Mouse (Mus musculus): Measurements from ENCODE around the gene Lpin1. TPM values are rescaled to one million over a fixed set of nuclear protein-coding genes. Genes with fewer than 3 reads are reported as not detected.

Lpin1 gene
- polyA plus RNA-seq, 1 experiment from 2014 or later: 7.3 TPM

DNA sequence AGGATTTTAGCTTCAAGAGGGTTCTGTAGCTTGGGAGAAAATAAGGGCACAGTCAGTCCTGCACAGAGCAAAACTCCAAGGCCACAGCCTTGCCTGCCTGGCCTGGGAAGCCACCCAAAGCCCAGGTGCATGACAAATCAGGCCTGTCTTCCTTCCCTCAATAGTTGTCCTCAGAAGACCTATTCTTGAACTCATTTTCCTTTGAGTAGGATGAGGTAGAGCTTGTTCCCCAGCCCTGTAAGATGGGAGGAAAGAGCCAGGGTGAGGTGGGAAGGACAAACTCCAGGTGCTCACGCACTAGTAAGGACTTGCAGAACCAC is 20.1 kb upstream of the Lpin1 start:
- Histone ChIP-seq H3K4me1 (replicated peaks; ENCODE audit: control insufficient read depth, insufficient read depth, low read length) (no peaks in the 10 kb centered on the region), H3K9me3 (ENCODE audit: control insufficient read depth, low read length) (no peaks in the 10 kb centered on the region), H3K9ac (ENCODE audit: low read length) (no peak overlapping the region), H3K4me3 (ENCODE audit: low read depth, low read length) (no peak overlapping the region), H3K36me3 (ENCODE audit: control insufficient read depth, insufficient read depth, low read length) (no peaks in the 10 kb centered on the region), H3K4me2 (ENCODE audit: low read depth, low read length, severe bottlenecking) (no peak overlapping the region), H3K27me3 (ENCODE audit: control insufficient read depth, insufficient read depth, low read length) (no peaks in the 10 kb centered on the region), H3K27ac (ENCODE audit: low read depth, low read length) (no peak overlapping the region)
- WGBS: 91% methylated on average over 1 of the region's 1 CpGs
- ATAC-seq (replicated peaks; ENCODE audit: low FRiP score) (no peak), DNase-seq (ENCODE audit: low spot score) (no peak)

DNA sequence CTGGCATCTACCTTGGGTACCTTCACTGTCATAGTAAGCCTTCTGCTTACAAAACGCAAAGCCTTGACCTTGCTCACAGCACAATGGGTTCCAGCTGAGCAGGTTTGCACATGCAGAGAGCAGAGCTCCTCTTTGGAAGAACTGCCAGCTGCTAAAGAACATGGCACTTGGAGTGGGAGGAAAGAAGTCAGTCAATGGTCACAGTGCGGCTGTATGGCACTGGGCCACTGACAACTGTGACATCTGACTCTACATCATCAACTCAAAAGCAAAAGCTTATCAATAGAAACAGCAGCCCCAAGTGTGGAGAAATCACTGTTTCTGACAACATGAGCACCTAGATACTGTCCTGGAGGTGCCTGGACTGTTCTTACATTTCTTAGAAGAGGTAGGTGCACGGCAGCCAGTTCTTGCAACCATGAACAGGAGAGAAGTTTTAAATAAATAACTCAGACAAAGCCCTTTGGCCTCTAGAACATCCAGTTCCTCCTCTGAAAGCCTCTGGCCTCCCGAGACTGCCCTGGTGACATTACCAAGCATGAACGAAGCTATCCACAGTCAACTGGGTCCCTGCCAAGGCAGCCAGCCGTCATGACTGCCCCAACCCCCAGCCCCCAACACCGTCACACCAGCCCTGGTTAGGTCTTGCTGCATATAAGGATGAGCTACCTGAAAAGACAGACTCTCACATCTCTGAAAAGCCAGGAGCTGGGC is 19.5 kb upstream of the Lpin1 start:
- H3K27me3 ChIP-seq (ENCODE audit: control insufficient read depth, insufficient read depth, low read length): no peaks in the 10 kb centered on the region
- no peak for ATAC-seq (replicated peaks; ENCODE audit: low FRiP score)
- H3K36me3 ChIP-seq (ENCODE audit: control insufficient read depth, insufficient read depth, low read length): no peaks in the 10 kb centered on the region
- no peaks in the 10 kb centered on the region for H3K9me3 ChIP-seq (ENCODE audit: control insufficient read depth, low read length)
- no peak overlapping the region for H3K4me2 ChIP-seq (ENCODE audit: low read depth, low read length, severe bottlenecking)
- H3K9ac ChIP-seq (ENCODE audit: low read length): no peak overlapping the region
- no peak overlapping the region for H3K4me3 ChIP-seq (ENCODE audit: low read depth, low read length)
- H3K27ac ChIP-seq (ENCODE audit: low read depth, low read length): no peak overlapping the region
- no peaks in the 10 kb centered on the region for H3K4me1 ChIP-seq (replicated peaks; ENCODE audit: control insufficient read depth, insufficient read depth, low read length)
- 88% methylated on average over 7 of the region's 7 CpGs for WGBS
- no peak for DNase-seq (ENCODE audit: low spot score)

DNA sequence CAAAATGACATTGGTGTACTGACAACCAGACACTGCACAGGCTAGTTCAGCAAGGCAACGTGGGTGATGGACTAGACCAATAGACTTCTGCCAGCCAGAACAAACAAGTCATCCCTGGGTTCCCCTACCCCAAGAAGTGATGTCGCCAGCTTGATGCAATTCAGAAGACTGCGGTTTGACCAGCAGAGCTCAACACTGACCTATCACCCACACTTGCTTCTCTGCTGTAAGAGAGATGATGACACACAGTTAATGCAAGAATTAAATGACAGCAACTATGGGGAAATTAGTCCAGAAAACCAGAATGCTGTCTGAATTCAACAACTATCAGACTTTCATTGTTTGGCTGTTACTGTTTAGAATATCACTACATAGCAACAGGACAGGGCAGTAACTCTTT is 9.5 kb upstream of the Lpin1 start:
- no peaks in the 10 kb centered on the region for H3K27me3 ChIP-seq (ENCODE audit: control insufficient read depth, insufficient read depth, low read length)
- no peak overlapping the region for H3K9ac ChIP-seq (ENCODE audit: low read length)
- H3K36me3 ChIP-seq (ENCODE audit: control insufficient read depth, insufficient read depth, low read length): no peaks in the 10 kb centered on the region
- H3K4me3 ChIP-seq (ENCODE audit: low read depth, low read length): no peak overlapping the region
- WGBS: 80% methylated on average over 3 of the region's 3 CpGs
- H3K4me2 ChIP-seq (ENCODE audit: low read depth, low read length, severe bottlenecking): no peak overlapping the region
- 0 out of 2 replicates have a peak, but pooled peaks cover 4% of the 10 kb centered on the region for H3K4me1 ChIP-seq (replicated peaks; ENCODE audit: control insufficient read depth, insufficient read depth, low read length)
- ATAC-seq (replicated peaks; ENCODE audit: low FRiP score): no peak
- H3K27ac ChIP-seq (ENCODE audit: low read depth, low read length): no peak overlapping the region
- H3K9me3 ChIP-seq (ENCODE audit: control insufficient read depth, low read length): no peaks in the 10 kb centered on the region
- no peak for DNase-seq (ENCODE audit: low spot score)

- Histone ChIP-seq H3K9ac (ENCODE audit: low read length) (no peak overlapping the region), H3K4me2 (ENCODE audit: low read depth, low read length, severe bottlenecking) (no peak overlapping the region), H3K36me3 (ENCODE audit: control insufficient read depth, insufficient read depth, low read length) (no peaks in the 10 kb centered on the region), H3K27me3 (ENCODE audit: control insufficient read depth, insufficient read depth, low read length) (no peaks in the 10 kb centered on the region), H3K4me1 (replicated peaks; ENCODE audit: control insufficient read depth, insufficient read depth, low read length) (0 out of 2 replicates have a peak, but pooled peaks cover 4% of the 10 kb centered on the region), H3K9me3 (ENCODE audit: control insufficient read depth, low read length) (no peaks in the 10 kb centered on the region), H3K4me3 (ENCODE audit: low read depth, low read length) (no peak overlapping the region), H3K27ac (ENCODE audit: low read depth, low read length) (no peak overlapping the region)
- ATAC-seq (replicated peaks; ENCODE audit: low FRiP score): no peak
- 89% methylated on average over 6 of the region's 6 CpGs for WGBS
- no peak for DNase-seq (ENCODE audit: low spot score)
Measured at GRCm38 (mm10) chr12:16619453-16619852, 8.7 kb upstream of the Lpin1 start.

DNA sequence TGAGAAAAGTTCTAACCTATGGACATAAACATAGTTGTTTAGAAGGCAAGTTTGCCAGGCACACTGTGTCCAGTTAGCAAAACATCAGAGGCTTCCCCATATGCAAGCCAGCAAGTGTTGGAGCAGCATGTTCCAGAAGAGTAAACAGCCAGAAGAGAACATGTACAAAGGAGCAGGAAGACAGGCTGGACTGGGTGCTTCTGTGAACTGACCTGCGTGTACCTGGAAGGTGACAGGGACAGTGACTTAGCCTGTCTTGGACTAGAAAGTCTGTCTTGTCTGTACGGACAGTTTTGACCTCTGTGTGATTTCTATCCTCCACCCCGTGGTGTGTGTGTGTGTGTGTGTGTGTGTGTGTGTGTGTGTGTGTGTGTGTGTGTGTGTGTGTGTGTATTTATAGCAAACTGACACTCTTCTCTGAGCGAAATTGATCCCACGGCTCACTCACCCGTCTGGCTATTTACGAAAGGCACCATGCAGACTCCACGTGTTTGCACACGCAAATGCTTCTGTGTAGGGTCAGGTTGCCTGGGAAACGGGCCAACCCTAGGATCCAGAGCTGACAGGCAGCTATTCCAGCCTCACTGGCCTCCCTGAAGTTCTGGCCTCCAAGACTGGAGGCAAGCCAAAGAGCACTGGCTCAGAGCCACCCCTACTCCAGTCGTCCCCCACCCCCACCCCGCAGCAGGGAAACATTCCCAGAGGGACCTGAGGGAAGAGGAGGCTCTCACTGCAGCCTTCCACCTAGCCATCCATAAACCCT is 7.9 kb upstream of the Lpin1 start:
- 37% methylated on average over 12 of the region's 12 CpGs for WGBS
- Histone ChIP-seq H3K4me2 (ENCODE audit: low read depth, low read length, severe bottlenecking) (no peak overlapping the region), H3K27ac (ENCODE audit: low read depth, low read length) (no peak overlapping the region), H3K4me1 (replicated peaks; ENCODE audit: control insufficient read depth, insufficient read depth, low read length) (0 out of 2 replicates have a peak, but pooled peaks cover 4% of the 10 kb centered on the region), H3K9ac (ENCODE audit: low read length) (no peak overlapping the region), H3K36me3 (ENCODE audit: control insufficient read depth, insufficient read depth, low read length) (no peaks in the 10 kb centered on the region), H3K9me3 (ENCODE audit: control insufficient read depth, low read length) (no peaks in the 10 kb centered on the region), H3K4me3 (ENCODE audit: low read depth, low read length) (no peak overlapping the region), H3K27me3 (ENCODE audit: control insufficient read depth, insufficient read depth, low read length) (no peaks in the 10 kb centered on the region)
- ATAC-seq (replicated peaks; ENCODE audit: low FRiP score) (peak; percentile 74; the same call in 1 of the 2 replicates), DNase-seq (ENCODE audit: low spot score) (peak; percentile 64)

DNA sequence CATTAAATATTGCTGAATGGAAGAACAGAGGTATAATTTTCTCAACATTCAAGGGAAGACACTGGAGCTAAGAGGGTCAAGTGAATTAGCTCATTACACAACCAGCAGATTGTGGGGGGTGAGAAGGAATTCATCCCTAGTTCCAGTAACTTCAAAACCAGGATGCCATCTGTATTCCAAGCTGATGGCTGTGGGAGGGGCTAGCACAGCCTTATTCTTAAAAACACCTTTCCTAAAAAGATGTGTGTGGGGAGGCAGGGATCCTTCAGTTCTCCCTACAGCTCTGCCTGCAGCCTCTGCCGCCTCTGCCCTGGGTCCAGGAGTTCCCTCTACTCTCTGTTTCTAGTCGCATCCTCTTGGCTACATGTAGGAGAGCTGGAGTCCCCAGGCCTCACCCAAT is 5.0 kb upstream of the Lpin1 start:
- Histone ChIP-seq H3K4me2 (ENCODE audit: low read depth, low read length, severe bottlenecking) (no peak overlapping the region), H3K4me3 (ENCODE audit: low read depth, low read length) (no peak overlapping the region), H3K4me1 (replicated peaks; ENCODE audit: control insufficient read depth, insufficient read depth, low read length) (0 out of 2 replicates have a peak, but pooled peaks cover 4% of the 10 kb centered on the region), H3K27me3 (ENCODE audit: control insufficient read depth, insufficient read depth, low read length) (no peaks in the 10 kb centered on the region), H3K27ac (ENCODE audit: low read depth, low read length) (no peak overlapping the region), H3K36me3 (ENCODE audit: control insufficient read depth, insufficient read depth, low read length) (no peaks in the 10 kb centered on the region), H3K9ac (ENCODE audit: low read length) (no peak overlapping the region), H3K9me3 (ENCODE audit: control insufficient read depth, low read length) (no peaks in the 10 kb centered on the region)
- DNase-seq (ENCODE audit: low spot score) (no peak), ATAC-seq (replicated peaks; ENCODE audit: low FRiP score) (no peak)
- WGBS: 83% methylated on average over 2 of the region's 2 CpGs

DNA sequence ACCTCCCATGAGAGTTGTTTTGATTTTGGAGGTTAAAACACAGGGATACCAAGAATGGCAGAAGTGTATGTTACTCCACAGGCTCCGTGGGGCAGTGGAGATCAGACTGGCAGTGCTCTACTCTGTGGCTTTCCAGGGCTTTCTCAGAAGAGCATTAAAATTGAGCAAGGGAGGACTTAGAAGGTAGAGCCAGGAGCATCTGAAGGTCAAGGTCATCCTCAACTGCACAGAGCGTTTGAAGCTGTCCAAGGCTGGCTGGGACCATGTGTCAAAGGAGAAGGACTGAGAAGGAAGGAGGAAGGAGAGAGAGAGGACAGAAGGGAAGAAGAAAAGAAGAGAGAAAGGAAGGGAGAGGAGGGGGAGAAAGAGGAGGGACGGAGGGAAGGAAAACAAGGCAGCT is 3.8 kb upstream of the Lpin1 start:
- no peak overlapping the region for H3K9ac ChIP-seq (ENCODE audit: low read length)
- no peak for ATAC-seq (replicated peaks; ENCODE audit: low FRiP score)
- no peak overlapping the region for H3K4me2 ChIP-seq (ENCODE audit: low read depth, low read length, severe bottlenecking)
- 0 out of 2 replicates have a peak, but pooled peaks cover 4% of the 10 kb centered on the region for H3K4me1 ChIP-seq (replicated peaks; ENCODE audit: control insufficient read depth, insufficient read depth, low read length)
- 75% methylated on average over 3 of the region's 3 CpGs for WGBS
- H3K27ac ChIP-seq (ENCODE audit: low read depth, low read length): no peak overlapping the region
- H3K27me3 ChIP-seq (ENCODE audit: control insufficient read depth, insufficient read depth, low read length): no peaks in the 10 kb centered on the region
- H3K4me3 ChIP-seq (ENCODE audit: low read depth, low read length): no peak overlapping the region
- H3K9me3 ChIP-seq (ENCODE audit: control insufficient read depth, low read length): no peaks in the 10 kb centered on the region
- DNase-seq (ENCODE audit: low spot score): no peak
- no peaks in the 10 kb centered on the region for H3K36me3 ChIP-seq (ENCODE audit: control insufficient read depth, insufficient read depth, low read length)

DNA sequence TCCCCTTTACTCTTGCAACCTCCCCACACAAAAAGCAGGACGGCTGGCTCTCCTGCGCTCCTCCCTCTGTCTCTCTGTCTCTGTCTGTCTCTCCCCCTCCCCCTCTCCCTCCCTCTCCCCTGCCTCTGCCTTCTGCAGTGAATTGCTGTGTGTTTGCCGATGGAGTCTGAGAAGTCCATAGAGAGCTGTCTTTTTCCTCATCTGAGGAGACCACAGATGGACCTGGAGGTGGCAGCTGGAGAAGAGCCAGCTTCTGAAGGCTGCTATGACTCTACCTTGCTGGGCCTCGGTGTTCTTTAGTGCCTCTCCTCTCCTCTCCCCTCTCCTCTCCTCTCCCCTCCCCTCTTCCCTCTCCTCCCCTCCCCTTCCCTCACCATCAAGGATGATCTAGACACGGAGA is 5.1 kb downstream of the Lpin1 start:
- DNase-seq (ENCODE audit: low spot score) (no peak), ATAC-seq (replicated peaks; ENCODE audit: low FRiP score) (no peak)
- Histone ChIP-seq H3K27ac (ENCODE audit: low read depth, low read length) (no peak overlapping the region), H3K9ac (ENCODE audit: low read length) (no peak overlapping the region), H3K27me3 (ENCODE audit: control insufficient read depth, insufficient read depth, low read length) (no peaks in the 10 kb centered on the region), H3K4me1 (replicated peaks; ENCODE audit: control insufficient read depth, insufficient read depth, low read length) (no peaks in the 10 kb centered on the region), H3K4me2 (ENCODE audit: low read depth, low read length, severe bottlenecking) (no peak overlapping the region), H3K9me3 (ENCODE audit: control insufficient read depth, low read length) (no peaks in the 10 kb centered on the region), H3K36me3 (ENCODE audit: control insufficient read depth, insufficient read depth, low read length) (no peaks in the 10 kb centered on the region), H3K4me3 (ENCODE audit: low read depth, low read length) (no peak overlapping the region)
- 72% methylated on average over 5 of the region's 5 CpGs for WGBS

- Histone ChIP-seq H3K4me3 (ENCODE audit: low read depth, low read length) (no peak overlapping the region), H3K27me3 (ENCODE audit: control insufficient read depth, insufficient read depth, low read length) (no peaks in the 10 kb centered on the region), H3K4me2 (ENCODE audit: low read depth, low read length, severe bottlenecking) (no peak overlapping the region), H3K27ac (ENCODE audit: low read depth, low read length) (no peak overlapping the region), H3K9ac (ENCODE audit: low read length) (no peak overlapping the region), H3K9me3 (ENCODE audit: control insufficient read depth, low read length) (no peaks in the 10 kb centered on the region), H3K4me1 (replicated peaks; ENCODE audit: control insufficient read depth, insufficient read depth, low read length) (peaks cover 2% of the 10 kb centered on the region; the same call in 1 of the 2 replicates), H3K36me3 (ENCODE audit: control insufficient read depth, insufficient read depth, low read length) (no peaks in the 10 kb centered on the region)
- ATAC-seq (replicated peaks; ENCODE audit: low FRiP score) (no peak), DNase-seq (ENCODE audit: low spot score) (no peak)
- WGBS: 87% methylated on average over 4 of the region's 4 CpGs
Measured at GRCm38 (mm10) chr12:16602271-16602670, 8.5 kb downstream of the Lpin1 start.
